Mouse (Mus musculus): ENCODE measurements at regions not wholly inside any gene's neighbourhood (a gene's known extent, or its start where the extent isn't known, plus 50 kb on each side); places are given as distances from the start of the nearest gene placed in this dataset.

DNA sequence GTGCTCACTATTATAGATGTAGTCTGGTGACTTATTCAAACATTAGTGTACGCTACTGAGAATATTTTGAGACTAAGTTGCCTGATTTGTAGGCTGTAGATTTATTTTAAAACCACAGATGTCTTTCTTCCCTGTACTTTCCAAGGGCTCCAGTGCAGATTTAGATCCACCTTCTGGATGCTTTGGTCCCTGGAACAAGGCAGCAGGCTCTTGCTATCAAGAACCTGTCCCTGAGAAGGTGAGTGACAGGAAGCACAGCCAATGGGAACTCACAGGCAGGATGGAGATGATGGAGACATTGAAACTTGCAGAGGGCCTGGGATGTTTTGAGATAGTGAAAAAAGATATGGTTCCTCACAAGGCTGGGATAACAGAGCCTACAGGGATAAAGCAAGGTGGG is 70.0 kb upstream of the Sox4 start:
- DNase-seq (ENCODE audit: low spot score in 2 of 2), result peak in 1 of 2 experiments; percentile 8

GRCm38 (mm10) chr13:29019839-29020238 is 66.3 kb upstream of the Sox4 start:
- DNase-seq (ENCODE audit: low spot score in 2 of 2), result no peak

GRCm38 (mm10) chr13:29016145-29016651 is 62.7 kb upstream of the Sox4 start:
- DNase-seq (ENCODE audit: low spot score in 2 of 2), result peak; percentile 39 to 40

GRCm38 (mm10) chr13:29015605-29015994 is 62.1 kb upstream of the Sox4 start:
- DNase-seq (ENCODE audit: low spot score in 2 of 2), result peak; percentile 5 to 10

DNA sequence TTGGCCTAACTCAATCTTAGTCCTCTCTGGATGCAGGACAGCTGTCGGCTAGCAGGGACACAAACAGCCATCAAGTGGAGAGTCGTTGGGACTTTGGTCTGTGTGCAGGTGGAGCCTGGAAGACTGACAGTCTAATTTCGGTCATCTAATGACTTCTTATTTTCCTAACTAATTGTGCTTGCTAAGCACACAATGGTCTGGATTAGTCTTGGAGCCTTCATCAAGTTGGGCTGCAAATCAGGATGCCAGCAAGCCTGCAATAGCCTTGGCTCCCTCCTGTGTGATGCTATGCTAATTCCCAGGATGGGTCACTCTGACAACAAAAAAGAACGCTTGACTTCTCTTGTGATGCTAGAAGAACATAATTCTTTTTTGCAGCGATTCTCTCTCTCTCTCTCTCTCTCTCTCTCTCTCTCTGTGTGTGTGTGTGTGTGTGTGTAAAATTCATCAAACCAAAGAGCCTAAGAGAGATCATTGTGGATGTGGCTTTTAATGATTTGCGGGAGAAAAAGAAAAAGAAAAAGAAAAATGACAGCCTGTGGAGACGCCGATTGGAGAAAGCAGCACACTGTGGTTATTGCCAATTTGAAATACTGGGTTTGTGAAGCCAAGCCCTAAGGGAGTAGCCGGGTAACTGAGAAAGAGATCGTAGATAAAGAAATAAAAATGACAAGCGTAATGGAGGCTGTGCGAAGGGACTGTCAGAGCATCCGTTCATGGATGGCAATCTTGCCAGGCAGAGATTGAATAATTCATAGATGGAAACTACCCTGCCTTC is 61.5 kb upstream of the Sox4 start:
- peak in 1 of 2 experiments; percentile 12 for DNase-seq (ENCODE audit: low spot score in 2 of 2)

GRCm38 (mm10) chr13:29014066-29014826 is 60.7 kb upstream of the Sox4 start:
- peak; percentile 16 to 33 for DNase-seq (ENCODE audit: low spot score in 2 of 2)

GRCm38 (mm10) chr13:29006467-29006866 is 53.0 kb upstream of the Sox4 start:
- DNase-seq (ENCODE audit: low spot score in 2 of 2), result no peak
